Mouse (Mus musculus) cerebellum, adult 2 months (tissue): ENCODE data around the gene Gm42906. TPM values are rescaled to one million over a fixed set of nuclear protein-coding genes. Genes with fewer than 3 reads are reported as not detected.

Source experiments
- DNase-seq, 2 experiments: peaks; one replicate each; pipeline ENCODE4 v3.0.0; 2021
- H3K27ac ChIP-seq: fragments of 200-500 bp; 2 replicates; pipeline ENCODE4 v1.5.1; 2012; ENCODE audit warnings: low read length, control low read depth, inconsistent platforms; ENCODE audit not compliant: insufficient read depth
- H3K27me3 ChIP-seq: fragments of 200-500 bp; 2 replicates; pipeline ENCODE4 v1.6.1; 2012; ENCODE audit warnings: inconsistent platforms, mild to moderate bottlenecking, low read length, moderate library complexity; ENCODE audit not compliant: control insufficient read depth, insufficient read depth
- H3K4me1 ChIP-seq: fragments of 200-500 bp; 2 replicates; pipeline ENCODE4 v1.6.1; 2011; ENCODE audit warnings: low read length; ENCODE audit not compliant: control insufficient read depth, insufficient read depth
- H3K4me3 ChIP-seq: fragments of 200-500 bp; replicated peaks from 2 replicates; pipeline ENCODE3; 2011; ENCODE audit warnings: mild to moderate bottlenecking, low read depth, low read length, control low read depth; ENCODE audit not compliant: insufficient read depth
- CTCF ChIP-seq: fragments of 200-500 bp; IDR thresholded peaks from 2 replicates; pipeline ENCODE4 v1.5.1; 2011; ENCODE audit warnings: low read depth, mild to moderate bottlenecking, control low read depth, low read length, moderate library complexity, borderline replicate concordance; ENCODE audit not compliant: insufficient read depth
- POLR2A ChIP-seq: fragments of 200-500 bp; IDR thresholded peaks from 2 replicates; pipeline ENCODE4 v1.6.1; 2011; ENCODE audit warnings: low read length, control low read depth, borderline replicate concordance; ENCODE audit not compliant: insufficient read depth
- WGBS: fragments of 180-500 bp; shearing (Covaris S2); methylation state at CpG from one replicate; pipeline ENCODE4 v1.1.7; 2018; 5-methylcytosine and 5-hydroxymethylcytosine counted together
- polyA plus RNA-seq: library from polyadenylated mRNA; depleted of rRNA; stranded (reverse); fragments of >200 nt; gene quantifications from 2 replicates; pipeline ENCODE4 v1.2.3, GENCODE M21; 2012

Gene Gm42906
- polyA plus RNA-seq, 1 experiment = not detected

DNA sequence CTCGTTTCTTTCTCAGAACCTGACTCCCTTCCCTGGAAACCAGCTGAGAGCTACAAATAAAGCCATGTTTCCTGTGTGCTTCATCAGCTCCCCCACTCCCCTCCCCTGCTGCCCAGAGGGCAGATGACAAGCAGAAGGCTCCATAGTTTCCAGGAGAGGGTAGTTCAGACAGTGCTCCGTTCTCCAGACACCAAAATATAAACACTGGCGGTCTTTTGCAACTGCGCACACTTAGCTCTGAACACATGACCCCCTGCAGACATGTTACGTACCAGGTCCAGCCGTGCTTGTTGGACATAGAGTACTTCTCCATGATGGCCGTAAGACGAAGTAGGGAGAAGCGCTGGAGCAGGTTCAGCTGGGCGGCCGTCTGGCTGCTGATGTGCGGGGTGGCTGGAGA, 367.5 kb downstream of the Gm42906 start:
- WGBS = 19% methylated on average over 12 of the region's 12 CpGs
- DNase-seq = no peak
- Histone ChIP-seq H3K4me3 (no peak overlapping the region), H3K4me1 (no peaks in the 10 kb centered on the region; the same call in 1 of the 2 replicates), H3K27ac (no peak overlapping the region), H3K27me3 (no peaks in the 10 kb centered on the region)
- TF ChIP-seq CTCF (no peak), POLR2A (no peak)

DNA sequence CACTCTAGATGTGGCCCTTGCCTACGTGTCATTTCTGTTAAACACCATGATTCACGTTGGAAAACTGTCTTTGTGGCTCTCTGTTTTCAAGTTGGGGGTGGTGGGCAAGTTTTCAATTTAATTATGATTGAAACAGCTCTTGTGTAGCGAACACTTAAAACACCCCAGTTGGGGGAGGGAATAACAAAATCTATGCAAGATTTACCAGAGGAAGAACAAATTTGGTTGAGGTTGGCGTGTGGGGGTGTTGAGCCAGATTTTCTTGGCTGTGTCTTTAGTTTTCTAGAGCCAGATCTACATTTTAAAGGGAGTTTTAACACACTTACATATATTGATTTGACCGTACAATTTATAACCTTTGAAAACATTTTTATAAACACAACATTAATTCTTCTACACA, 368.2 kb downstream of the Gm42906 start:
- DNase-seq = no peak
- TF ChIP-seq POLR2A (no peak), CTCF (no peak)
- Histone ChIP-seq H3K27me3 (no peaks in the 10 kb centered on the region), H3K4me3 (no peak overlapping the region), H3K27ac (no peak overlapping the region), H3K4me1 (no peaks in the 10 kb centered on the region; the same call in 1 of the 2 replicates)
- WGBS = 81% methylated on average over 5 of the region's 5 CpGs

DNA sequence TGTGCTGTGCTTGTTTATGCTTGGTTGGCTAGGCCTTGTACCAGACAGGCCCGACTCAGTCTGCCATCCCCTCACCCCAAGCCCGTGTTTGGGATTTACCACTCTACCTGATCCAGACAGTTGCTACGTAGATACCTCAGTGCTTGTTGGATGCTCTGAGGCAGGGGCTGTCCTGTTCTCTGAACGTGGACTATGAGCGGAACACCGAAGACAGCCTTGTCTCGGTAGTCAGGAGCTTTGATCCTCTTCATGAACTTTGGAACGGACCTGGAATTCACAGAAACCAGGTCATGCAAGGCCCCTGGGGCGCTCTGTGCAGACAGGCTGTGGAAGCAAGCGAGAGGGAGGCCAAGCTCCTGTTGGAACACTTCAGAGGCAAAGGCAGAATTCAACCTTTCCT, 368.6 kb downstream of the Gm42906 start:
- Histone ChIP-seq H3K27me3 (no peaks in the 10 kb centered on the region), H3K27ac (no peak overlapping the region), H3K4me1 (no peaks in the 10 kb centered on the region; the same call in 1 of the 2 replicates), H3K4me3 (no peak overlapping the region)
- TF ChIP-seq POLR2A (no peak), CTCF (no peak)
- DNase-seq = no peak
- 71% methylated on average over 10 of the region's 10 CpGs for WGBS

DNA sequence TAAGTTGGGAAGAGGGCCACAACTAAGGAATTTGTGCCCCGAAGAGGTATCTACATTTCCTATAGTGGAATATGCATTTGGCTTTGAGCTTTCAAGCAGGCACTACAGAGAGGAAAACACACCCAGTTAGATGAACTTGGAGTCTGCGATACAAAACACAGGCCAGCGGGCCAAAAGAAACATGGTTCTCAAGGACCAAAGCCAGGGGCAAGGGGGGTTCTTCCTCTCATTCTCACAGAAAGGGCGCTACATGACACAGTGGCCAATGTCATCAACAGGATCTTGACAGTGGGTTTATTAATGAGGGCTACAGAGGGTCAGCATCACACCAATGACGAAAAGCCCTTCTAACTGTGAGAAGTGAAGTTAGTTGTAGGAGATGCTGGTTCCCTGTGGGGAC, 370.2 kb downstream of the Gm42906 start:
- Histone ChIP-seq H3K4me1 (no peaks in the 10 kb centered on the region; the same call in 1 of the 2 replicates), H3K27ac (no peak overlapping the region), H3K27me3 (no peaks in the 10 kb centered on the region), H3K4me3 (no peak overlapping the region)
- no peak for TF ChIP-seq POLR2A
- TF ChIP-seq CTCF = no peak
- no peak for DNase-seq
- WGBS = 93% methylated on average over 5 of the region's 5 CpGs

DNA sequence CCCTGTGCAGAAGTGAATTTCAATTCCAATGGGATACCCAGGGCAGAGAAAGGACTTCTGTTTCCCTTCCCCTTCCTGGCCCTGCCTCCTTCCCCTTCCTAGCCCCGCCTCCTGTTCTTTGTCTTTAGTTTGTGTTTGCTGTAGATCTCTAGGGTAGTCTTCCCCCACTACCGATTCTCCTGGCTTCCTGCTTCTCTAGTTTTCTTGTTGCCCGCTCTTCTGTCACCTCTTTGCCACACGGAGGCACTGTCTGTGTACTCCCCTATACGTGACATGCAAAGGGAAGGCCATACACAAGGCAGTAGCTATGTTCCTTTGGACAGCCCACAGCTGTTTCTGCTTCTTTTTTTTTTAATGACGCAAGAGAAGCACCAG, 371.1 kb downstream of the Gm42906 start:
- no peak overlapping the region for H3K4me3 ChIP-seq
- TF ChIP-seq CTCF (no peak), POLR2A (no peak)
- 82% methylated on average over 6 of the region's 6 CpGs for WGBS
- H3K27ac ChIP-seq = no peak overlapping the region
- no peaks in the 10 kb centered on the region; the same call in 1 of the 2 replicates for H3K4me1 ChIP-seq
- no peaks in the 10 kb centered on the region for H3K27me3 ChIP-seq
- DNase-seq = no peak

DNA sequence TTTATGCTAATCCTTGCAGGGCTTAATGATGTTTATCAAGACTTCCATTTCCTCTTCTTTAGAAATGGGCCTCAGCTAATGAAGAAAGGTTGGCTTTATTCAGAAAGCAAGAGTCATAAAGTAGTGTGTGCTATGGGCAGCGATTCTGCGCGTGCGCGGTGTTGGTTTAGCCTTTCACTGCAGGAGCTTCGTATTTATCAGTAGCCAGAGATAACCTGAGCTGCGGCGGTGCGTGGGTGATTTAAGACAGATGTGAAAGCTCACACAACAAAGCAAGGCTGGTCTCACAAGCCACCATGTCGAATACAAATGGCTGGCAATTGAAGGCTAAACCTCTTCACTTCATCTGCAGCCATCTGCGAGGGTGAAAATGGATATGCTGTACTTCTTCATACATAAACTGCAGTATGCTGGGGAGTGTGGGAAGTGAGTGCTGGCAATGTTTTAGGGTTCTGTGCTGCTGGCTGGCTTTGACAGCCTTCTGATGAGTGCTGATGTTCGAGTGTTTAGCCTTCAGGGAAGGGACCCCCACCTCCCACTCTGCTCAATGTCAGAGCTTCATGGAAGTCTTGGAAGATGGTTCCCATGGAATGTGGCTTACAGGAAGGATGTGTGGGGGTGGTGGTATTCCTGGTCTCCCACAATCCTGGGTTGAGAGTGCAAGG, 371.6 kb downstream of the Gm42906 start:
- Histone ChIP-seq H3K4me3 (no peak overlapping the region), H3K4me1 (no peaks in the 10 kb centered on the region; the same call in 1 of the 2 replicates), H3K27me3 (no peaks in the 10 kb centered on the region), H3K27ac (no peak overlapping the region)
- TF ChIP-seq POLR2A (no peak), CTCF (no peak)
- DNase-seq = no peak
- 91% methylated on average over 12 of the region's 12 CpGs for WGBS

DNA sequence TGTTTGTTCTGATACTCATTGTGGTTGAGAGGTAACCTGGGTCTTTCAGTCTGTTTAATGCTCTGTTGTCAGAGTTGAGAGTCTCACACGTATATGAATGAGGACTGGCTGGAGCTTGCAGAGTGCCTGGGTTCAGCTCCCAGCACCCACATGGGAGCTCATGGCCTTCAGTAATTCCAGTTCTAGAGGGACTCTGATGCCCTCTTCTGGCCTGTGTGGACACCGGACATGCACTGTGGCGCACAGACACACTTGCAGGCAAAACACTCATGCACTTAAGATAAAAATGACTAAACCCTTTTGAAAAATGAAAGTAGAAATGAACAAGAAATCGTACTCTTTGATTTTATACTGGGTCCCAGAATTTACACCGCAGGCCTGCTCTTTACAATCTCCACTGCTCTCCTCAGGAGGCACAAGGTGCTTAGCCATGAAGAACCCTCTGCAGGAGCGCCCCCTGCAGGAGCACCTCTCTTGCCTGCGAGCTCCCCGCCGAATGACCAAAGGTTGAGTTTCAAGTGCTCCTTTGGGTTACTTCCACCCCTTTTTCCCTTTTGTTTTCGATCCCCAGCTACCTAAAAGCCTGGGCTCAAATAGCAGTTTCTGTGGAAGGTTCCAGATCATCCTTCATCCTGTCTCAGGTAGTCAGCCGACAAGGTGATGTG, 372.4 kb downstream of the Gm42906 start:
- no peaks in the 10 kb centered on the region for H3K27me3 ChIP-seq
- H3K27ac ChIP-seq = no peak overlapping the region
- H3K4me3 ChIP-seq = no peak overlapping the region
- no peak for TF ChIP-seq POLR2A
- no peak for TF ChIP-seq CTCF
- WGBS = 96% methylated on average over 11 of the region's 11 CpGs
- no peaks in the 10 kb centered on the region; the same call in 1 of the 2 replicates for H3K4me1 ChIP-seq
- DNase-seq = no peak

DNA sequence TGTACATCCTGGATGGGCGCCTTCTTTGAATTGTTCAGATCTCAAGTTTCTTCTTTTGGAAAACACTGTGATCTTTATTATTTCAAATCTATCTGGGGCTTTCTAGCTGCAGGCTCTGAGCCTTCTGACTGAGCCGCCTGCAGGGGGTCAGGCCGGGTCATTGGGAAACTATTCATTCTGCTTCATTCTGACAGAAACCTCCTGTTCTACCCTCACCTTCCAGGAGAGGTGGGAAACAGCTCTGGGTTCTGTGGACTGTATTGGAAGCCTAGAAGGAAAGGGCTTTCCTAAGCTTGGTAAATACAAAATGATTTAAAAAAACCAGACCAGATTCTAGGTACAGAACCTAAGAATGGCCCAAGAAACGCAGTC, 373.2 kb downstream of the Gm42906 start:
- no peak for DNase-seq
- Histone ChIP-seq H3K27ac (no peak overlapping the region), H3K4me1 (no peaks in the 10 kb centered on the region), H3K4me3 (no peak overlapping the region), H3K27me3 (no peaks in the 10 kb centered on the region)
- WGBS = 69% methylated on average over 4 of the region's 4 CpGs
- TF ChIP-seq CTCF = no peak
- TF ChIP-seq POLR2A = no peak
